Mouse (Mus musculus): ENCODE data around the gene Elovl5. TPM values are rescaled to one million over a fixed set of nuclear protein-coding genes. Genes with fewer than 3 reads are reported as not detected.

Elovl5 gene
- polyA plus RNA-seq, 1 experiment: 88.7 TPM

- peaks cover 8% of the 10 kb centered on the region for H3K4me1 ChIP-seq (ENCODE audit: control insufficient read depth, insufficient read depth, low read length)
- H3K27ac ChIP-seq (ENCODE audit: insufficient read depth, low read length): no peak overlapping the region
- no peak overlapping the region for H3K4me3 ChIP-seq (ENCODE audit: insufficient read depth, low read length)
- no peak for TF ChIP-seq CTCF (IDR thresholded peaks at IDR 0.05; ENCODE audit: extremely low read depth, insufficient read depth, low read length)
- no peak for TF ChIP-seq POLR2A (IDR thresholded peaks at IDR 0.05; ENCODE audit: extremely low read depth, insufficient read depth, low read length)
These were observed 20.7 kb downstream of the Elovl5 start for GRCm38 (mm10) chr9:77937875-77938274.

DNA sequence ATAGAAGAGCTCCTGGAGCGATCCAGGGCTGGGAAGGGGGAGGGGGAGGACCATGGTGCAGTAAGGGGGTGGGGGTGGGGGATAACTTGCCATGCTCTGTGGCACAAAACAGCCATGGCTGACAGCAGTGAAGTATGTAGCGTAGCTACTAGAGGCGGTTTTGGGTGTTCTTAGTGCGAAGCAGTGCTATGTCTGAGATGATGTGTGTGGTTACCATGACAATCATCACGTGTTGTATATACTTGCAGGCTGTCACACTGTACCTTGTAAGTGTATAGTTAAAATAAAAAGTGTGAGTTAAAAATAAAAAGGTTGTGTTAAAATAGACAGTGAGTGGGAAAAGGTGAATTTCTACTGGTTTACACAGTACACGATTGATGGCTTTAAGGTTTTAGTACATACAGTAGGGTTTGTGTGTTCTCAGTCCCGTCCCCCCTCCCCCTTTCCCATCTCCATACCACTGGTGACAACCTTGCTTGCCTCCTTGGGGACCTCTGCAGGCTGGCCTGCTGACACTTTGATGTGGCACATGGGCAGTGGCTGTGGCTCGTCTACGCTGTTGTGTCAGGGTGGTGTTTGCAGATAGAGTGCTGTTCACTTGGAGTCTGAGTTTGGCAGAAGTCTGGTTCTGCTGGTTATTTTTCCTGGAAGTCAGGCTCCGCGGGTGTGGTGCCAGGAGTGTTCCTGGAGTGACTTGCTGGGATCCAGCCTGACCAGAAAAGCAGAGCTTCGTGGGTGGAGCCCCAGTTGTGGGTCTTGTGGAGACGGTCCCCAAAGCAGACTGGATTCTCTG is 21.8 kb downstream of the Elovl5 start:
- TF ChIP-seq POLR2A (IDR thresholded peaks at IDR 0.05; ENCODE audit: extremely low read depth, insufficient read depth, low read length): no peak
- TF ChIP-seq CTCF (IDR thresholded peaks at IDR 0.05; ENCODE audit: extremely low read depth, insufficient read depth, low read length): no peak
- Histone ChIP-seq H3K4me3 (ENCODE audit: insufficient read depth, low read length) (no peak overlapping the region), H3K4me1 (ENCODE audit: control insufficient read depth, insufficient read depth, low read length) (peaks cover 8% of the 10 kb centered on the region), H3K27ac (ENCODE audit: insufficient read depth, low read length) (no peak overlapping the region)

DNA sequence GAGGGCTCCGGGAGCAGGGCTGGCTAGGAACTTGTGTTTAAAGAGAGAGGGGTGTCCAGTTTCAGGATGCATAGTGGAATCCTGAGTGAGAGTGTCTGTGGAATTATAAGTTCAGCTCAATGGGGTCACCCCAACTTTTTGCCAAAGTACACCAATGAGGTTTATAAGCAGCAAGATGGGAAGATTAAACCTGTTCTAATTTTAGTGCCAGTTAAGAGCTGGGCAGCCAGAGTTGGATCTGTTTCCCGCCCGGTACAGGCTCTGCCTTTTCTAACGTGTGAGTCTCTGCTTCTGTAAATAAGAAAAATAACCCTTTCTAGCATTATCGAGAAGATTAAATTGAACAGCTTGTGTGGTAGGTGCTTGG is 22.4 kb downstream of the Elovl5 start:
- Histone ChIP-seq H3K4me1 (ENCODE audit: control insufficient read depth, insufficient read depth, low read length) (peaks cover 8% of the 10 kb centered on the region), H3K4me3 (ENCODE audit: insufficient read depth, low read length) (no peak overlapping the region), H3K27ac (ENCODE audit: insufficient read depth, low read length) (no peak overlapping the region)
- TF ChIP-seq CTCF (IDR thresholded peaks at IDR 0.05; ENCODE audit: extremely low read depth, insufficient read depth, low read length) (no peak), POLR2A (IDR thresholded peaks at IDR 0.05; ENCODE audit: extremely low read depth, insufficient read depth, low read length) (no peak)

DNA sequence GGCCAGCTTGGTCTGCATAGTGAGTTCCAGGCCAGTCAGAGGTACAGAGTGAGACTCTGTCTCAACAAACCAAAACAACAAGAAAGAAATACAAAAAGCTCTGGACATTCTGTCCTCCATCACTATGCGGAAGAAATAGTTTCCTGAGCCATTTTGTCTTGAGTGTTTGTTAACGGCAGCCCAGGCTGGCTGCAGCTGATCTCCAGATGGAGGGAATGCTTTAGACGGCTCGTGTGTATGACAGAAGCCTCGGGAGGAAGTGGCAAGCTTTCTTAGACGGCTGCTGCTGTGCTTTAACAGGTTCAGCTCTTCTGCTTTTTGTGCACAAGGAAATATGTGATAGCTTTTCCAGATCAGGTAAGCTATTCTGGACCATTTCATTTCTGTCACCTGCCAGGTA is 23.9 kb downstream of the Elovl5 start:
- Histone ChIP-seq H3K4me3 (ENCODE audit: insufficient read depth, low read length) (no peak overlapping the region), H3K4me1 (ENCODE audit: control insufficient read depth, insufficient read depth, low read length) (peaks cover 8% of the 10 kb centered on the region), H3K27ac (ENCODE audit: insufficient read depth, low read length) (no peak overlapping the region)
- TF ChIP-seq CTCF (IDR thresholded peaks at IDR 0.05; ENCODE audit: extremely low read depth, insufficient read depth, low read length) (no peak), POLR2A (IDR thresholded peaks at IDR 0.05; ENCODE audit: extremely low read depth, insufficient read depth, low read length) (no peak)

- Histone ChIP-seq H3K4me1 (ENCODE audit: control insufficient read depth, insufficient read depth, low read length) (peaks cover 8% of the 10 kb centered on the region), H3K27ac (ENCODE audit: insufficient read depth, low read length) (no peak overlapping the region), H3K4me3 (ENCODE audit: insufficient read depth, low read length) (no peak overlapping the region)
- TF ChIP-seq CTCF (IDR thresholded peaks at IDR 0.05; ENCODE audit: extremely low read depth, insufficient read depth, low read length) (no peak), POLR2A (IDR thresholded peaks at IDR 0.05; ENCODE audit: extremely low read depth, insufficient read depth, low read length) (no peak)
These were observed 24.7 kb downstream of the Elovl5 start for GRCm38 (mm10) chr9:77941836-77942235.

DNA sequence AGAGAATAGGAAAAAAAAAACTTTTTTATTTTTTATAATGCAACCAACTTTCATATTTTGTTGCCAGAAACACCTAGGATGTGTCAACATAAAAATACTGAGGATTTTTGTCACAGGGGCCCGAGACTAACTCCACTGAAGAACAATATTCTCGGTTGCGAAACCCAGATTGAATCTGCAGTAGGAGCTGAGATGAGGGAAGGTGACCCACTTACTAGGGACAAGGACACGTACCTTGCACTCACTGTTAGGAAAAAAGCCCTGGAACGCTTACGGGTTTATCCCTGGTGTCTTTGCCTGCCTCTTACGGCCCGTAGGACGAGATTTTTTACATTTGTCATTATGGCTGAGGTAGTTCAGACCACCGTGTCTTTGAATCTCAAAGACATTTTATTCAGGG is 25.2 kb downstream of the Elovl5 start:
- Histone ChIP-seq H3K27ac (ENCODE audit: insufficient read depth, low read length) (no peak overlapping the region), H3K4me3 (ENCODE audit: insufficient read depth, low read length) (no peak overlapping the region), H3K4me1 (ENCODE audit: control insufficient read depth, insufficient read depth, low read length) (peaks cover 7% of the 10 kb centered on the region)
- no peak for TF ChIP-seq CTCF (IDR thresholded peaks at IDR 0.05; ENCODE audit: extremely low read depth, insufficient read depth, low read length)
- no peak for TF ChIP-seq POLR2A (IDR thresholded peaks at IDR 0.05; ENCODE audit: extremely low read depth, insufficient read depth, low read length)

DNA sequence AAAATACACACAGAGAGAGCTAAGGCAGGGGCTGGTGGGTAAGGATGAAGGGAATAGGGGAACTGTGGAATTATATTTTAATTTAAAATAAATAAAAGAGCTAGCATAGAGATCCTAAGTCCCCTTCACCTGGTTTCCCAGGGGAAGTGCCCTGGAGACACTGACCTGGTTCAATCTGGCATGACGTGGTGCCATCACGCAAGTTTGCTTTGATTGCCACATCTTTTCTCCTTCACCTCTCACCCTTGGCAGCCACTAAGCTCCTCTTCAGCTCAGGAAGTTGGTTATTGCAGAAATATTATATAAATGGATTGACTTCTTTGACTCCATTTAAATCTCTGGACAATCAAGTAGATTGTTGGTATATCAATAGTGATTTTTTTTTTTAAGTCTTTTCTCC is 26.2 kb downstream of the Elovl5 start:
- Histone ChIP-seq H3K27ac (ENCODE audit: insufficient read depth, low read length) (no peak overlapping the region), H3K4me1 (ENCODE audit: control insufficient read depth, insufficient read depth, low read length) (peaks cover 4% of the 10 kb centered on the region), H3K4me3 (ENCODE audit: insufficient read depth, low read length) (no peak overlapping the region)
- TF ChIP-seq POLR2A (IDR thresholded peaks at IDR 0.05; ENCODE audit: extremely low read depth, insufficient read depth, low read length): no peak
- TF ChIP-seq CTCF (IDR thresholded peaks at IDR 0.05; ENCODE audit: extremely low read depth, insufficient read depth, low read length): no peak

- no peak for TF ChIP-seq CTCF (IDR thresholded peaks at IDR 0.05; ENCODE audit: extremely low read depth, insufficient read depth, low read length)
- TF ChIP-seq POLR2A (IDR thresholded peaks at IDR 0.05; ENCODE audit: extremely low read depth, insufficient read depth, low read length): no peak
- no peak overlapping the region for H3K4me3 ChIP-seq (ENCODE audit: insufficient read depth, low read length)
- H3K4me1 ChIP-seq (ENCODE audit: control insufficient read depth, insufficient read depth, low read length): peaks cover 2% of the 10 kb centered on the region; the same call in 1 of the 2 replicates
- H3K27ac ChIP-seq (ENCODE audit: insufficient read depth, low read length): no peak overlapping the region
These were observed 27.0 kb downstream of the Elovl5 start for GRCm38 (mm10) chr9:77944195-77944594.

GRCm38 (mm10) chr9:77945792-77946666 is 28.9 kb downstream of the Elovl5 start:
- H3K4me1 ChIP-seq (ENCODE audit: control insufficient read depth, insufficient read depth, low read length): no peaks in the 10 kb centered on the region
- H3K4me3 ChIP-seq (ENCODE audit: insufficient read depth, low read length): no peak overlapping the region
- H3K27ac ChIP-seq (ENCODE audit: insufficient read depth, low read length): no peak overlapping the region
- no peak for TF ChIP-seq POLR2A (IDR thresholded peaks at IDR 0.05; ENCODE audit: extremely low read depth, insufficient read depth, low read length)

Data from cortical plate, adult 2 months (tissue).